Mouse (Mus musculus): ENCODE data around the gene BC017158.

BC017158 gene

DNA sequence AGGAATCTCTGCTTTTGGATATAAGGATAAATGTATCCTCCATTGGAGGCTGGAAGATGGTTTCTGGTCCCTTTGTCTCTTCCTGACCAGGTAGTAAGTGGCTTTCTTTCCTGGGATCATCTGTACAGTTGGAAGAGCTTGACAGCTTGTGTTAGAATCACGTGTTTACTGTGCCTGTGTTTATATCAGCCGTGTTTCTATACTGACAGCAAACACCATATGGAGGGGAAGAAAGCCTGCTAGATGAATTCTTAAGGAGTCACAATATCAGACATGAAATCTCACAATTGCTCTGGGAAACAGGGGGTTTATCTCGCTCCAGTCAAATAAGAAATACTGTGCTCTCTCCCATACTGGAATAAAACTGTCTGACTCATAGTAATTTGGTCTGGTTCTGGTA lies 11.2 kb upstream of the BC017158 start:
- in situ Hi-C loops (cut with MboI), result no loop called here

DNA sequence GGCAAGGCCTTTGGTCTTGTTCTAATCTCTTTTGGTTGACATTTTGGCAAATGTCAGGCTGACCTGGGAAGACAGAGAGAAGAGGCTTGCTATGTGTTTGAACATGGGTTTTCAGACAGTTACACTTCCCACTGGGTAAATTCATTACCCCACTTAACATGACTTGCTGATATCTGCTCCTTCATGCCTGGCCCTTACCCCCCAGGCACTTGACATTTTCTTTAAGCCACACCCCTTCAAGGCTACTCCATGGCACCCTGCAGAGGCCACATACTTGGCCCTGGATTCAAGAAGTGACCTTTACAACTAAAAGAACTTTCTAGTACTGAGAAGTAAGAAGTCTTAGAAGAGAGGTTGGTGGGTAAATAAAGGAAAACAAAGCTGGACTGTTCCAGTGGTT lies 9.9 kb upstream of the BC017158 start:
- in situ Hi-C loops (cut with MboI), result no loop called here

DNA sequence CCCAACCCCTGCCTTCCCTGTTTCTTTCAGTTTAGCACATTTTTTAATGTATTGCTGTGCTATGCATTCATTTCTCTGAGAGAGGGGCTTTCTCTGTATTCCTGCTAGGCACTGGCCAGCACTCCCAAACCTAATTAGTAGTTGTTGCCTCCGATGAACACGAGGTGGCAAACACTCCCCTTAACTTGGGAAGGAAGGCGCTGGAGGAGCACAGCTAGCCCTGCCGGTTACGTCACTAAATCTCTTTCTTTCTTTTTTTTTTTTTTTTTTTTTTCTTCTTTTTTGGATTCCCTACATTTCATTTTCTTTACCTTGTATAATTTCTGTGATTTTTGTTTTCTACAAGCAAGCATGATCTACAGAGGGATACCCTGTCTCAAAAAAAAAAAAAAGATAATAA lies 6.9 kb upstream of the BC017158 start:
- in situ Hi-C loops (cut with MboI), result no loop called here

DNA sequence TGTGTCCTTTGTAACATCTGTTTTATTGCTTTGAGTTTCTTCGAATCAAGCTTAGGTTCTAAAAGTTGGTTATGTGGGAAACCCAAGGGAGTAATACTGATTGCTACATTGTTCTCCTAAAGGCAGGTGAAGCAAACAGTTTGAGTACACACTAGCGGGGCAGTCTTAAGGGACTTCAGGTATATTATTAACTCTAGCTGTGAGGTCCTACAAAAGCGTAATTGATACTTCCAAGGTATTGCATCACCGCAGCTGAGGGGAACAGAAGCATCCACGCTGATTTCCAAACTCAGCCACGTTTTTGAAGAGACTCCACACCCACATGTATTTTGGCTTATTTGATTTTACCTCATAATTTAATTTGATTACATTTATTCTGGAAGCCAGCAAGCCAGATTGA lies 6.2 kb upstream of the BC017158 start:
- in situ Hi-C loops (cut with MboI), result no loop called here

DNA sequence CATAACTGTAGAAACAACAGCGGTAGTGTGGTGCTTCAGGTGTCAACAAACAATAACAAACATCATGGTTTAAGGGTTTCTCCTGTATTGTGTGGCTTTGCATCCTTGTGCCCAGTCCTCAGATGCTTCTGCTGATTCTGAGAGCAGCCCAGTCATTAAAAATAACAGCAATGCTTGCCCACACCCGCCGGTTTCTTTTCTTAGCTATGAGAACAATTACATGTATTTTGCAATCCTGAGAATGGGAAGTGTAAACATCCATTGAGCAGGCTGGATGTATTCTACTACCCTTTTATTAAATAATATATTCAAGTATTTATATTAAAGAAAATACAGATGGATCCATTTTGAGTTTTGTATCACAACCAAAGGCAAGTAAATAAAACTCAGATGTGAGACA lies 4.2 kb upstream of the BC017158 start:
- in situ Hi-C loops (cut with MboI), result no loop called here

DNA sequence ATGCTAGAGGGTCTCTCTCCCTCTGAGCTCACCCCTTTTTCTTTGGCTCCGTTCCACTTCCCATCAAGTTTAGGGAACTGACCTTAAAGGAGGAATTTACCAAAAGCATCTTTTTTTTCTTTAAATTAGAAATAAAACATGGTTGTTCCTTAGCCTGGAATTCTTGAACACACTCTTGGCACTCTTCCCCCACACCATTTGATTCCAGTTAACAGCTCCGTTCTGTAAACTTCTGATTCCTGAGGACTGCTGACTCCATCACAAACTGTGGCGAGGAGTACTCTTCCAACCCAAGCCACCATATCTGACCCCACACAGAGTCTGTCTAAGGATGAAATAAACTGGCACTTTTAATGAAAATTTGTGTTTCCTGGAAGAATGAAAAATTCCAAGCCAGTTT lies 3.0 kb upstream of the BC017158 start:
- in situ Hi-C loops (cut with MboI), result no loop called here

DNA sequence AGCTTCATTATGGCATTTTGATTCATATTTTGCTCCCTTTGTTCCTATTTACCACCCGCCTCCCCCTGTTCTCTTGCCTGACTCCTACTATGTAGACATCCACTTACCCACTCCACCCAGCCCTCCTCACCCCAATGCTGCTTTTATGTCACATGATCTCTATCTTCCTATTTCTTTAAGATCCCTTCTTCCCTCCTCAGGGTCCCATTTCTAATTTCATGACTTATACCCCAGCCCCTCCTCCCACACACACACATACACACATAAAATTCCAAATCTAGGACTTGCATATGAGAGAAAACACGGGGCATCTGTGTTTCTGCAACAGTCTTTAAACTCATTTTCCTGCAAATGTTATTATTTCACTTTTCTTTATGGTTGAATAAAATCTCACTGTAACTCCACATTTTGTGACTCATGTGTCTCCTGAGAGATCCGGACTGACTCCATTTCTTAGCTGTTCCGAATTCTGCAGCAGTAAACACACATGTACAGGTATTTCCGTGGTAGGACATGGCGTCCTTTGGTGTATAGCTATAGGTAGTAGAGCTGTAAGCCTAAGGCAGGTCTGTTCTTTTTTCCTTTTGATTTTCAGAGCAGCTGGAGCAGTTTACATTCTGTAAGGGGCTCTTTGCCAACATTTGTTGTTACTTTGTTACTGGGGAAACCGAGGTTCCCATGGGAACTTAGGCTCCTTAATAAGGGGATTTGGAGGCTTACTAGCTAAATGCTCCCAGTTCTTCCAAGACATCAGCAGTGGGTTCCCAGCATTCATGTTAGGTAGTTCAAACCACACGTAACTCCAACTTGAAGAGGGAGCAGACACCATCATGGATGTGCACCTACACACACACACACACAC lies 742 bp upstream of the BC017158 start:
- in situ Hi-C loops (cut with MboI), result no loop called here

- in situ Hi-C loops (cut with MboI), result no loop called here
These were observed 716 bp downstream of the BC017158 start for GRCm38 (mm10) chr7:128297291-128297616.

GRCm38 (mm10) chr7:128296514-128296913 lies 1.5 kb downstream of the BC017158 start:
- in situ Hi-C loops (cut with MboI), result no loop called here

DNA sequence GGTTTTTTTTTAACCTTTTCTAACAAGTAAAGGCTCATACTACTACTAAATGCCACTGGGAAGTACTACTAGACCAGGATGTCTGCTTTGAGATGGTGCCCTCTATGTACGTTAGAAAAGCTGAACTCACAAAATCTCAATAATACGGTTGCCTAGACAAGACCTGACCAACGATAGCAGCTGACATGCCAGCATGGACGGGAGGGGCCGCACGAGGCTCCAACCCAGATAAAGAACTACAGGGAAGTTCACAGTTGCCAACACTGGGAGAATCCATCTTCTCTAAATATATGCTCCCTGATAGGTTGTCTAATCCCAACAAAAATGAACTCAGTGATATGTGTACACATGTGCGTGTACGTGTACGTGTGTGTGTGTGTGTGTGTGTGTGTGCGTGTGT lies 3.2 kb downstream of the BC017158 start:
- in situ Hi-C loops (cut with MboI), result no loop called here

DNA sequence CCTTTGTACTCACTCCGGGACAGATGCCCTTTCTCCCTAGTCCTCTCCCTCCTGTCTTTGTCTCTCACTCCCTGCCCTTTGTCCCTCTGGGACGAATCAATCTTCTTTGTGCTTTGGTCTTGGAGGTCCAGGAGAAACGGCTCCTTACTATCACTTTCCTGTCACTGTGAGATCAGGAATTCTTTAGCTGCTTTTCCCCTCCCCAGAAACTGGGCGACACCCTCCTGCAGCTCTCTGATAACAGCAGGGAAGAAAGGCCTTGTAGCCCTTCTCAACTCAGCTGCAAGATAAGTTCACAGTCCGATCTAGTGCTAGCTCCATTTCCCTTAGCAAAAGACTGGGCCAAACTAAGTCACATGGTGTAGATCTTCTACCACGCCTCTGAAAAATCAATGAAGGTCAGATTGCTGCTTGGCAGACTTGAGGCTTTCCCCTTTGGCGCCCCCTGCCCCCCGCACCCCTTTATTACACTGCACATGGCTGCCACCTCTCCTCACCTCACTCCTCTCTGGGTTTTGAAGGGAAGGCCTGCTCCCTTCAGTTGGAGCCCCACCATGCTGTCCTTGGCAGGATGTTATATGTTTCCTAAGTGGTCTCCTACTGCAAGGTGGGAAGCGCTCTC lies 8.9 kb downstream of the BC017158 start:
- in situ Hi-C loops (cut with MboI), result no loop called here

DNA sequence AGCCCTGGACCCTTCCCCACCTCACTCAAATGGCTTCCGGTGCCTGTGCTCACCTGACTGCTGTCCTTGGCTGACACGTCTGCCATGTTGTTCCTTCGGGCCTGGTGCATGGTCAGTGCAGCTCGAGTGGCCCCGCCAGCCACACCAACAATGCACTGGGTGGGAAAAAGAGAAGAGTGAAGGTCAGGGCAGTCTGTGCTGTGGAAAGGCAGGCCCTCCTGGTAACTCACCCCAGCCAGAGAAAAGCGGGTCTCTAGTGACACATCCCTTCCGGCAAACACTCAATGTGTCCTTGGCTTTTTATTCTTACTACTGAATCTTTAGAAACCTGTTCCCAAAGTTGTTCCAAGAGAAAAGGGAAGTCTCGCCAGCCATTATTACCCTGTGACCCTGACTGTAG lies 12.9 kb downstream of the BC017158 start:
- in situ Hi-C loops (cut with MboI), result no loop called here

- in situ Hi-C loops (cut with MboI), result no loop called here
These were observed 13.9 kb downstream of the BC017158 start for GRCm38 (mm10) chr7:128284047-128284446.

GRCm38 (mm10) chr7:128282532-128283244 lies 15.3 kb downstream of the BC017158 start:
- in situ Hi-C loops (cut with MboI), result no loop called here

- in situ Hi-C loops (cut with MboI), result no loop called here
These were observed 16.2 kb downstream of the BC017158 start for GRCm38 (mm10) chr7:128281765-128282164.

DNA sequence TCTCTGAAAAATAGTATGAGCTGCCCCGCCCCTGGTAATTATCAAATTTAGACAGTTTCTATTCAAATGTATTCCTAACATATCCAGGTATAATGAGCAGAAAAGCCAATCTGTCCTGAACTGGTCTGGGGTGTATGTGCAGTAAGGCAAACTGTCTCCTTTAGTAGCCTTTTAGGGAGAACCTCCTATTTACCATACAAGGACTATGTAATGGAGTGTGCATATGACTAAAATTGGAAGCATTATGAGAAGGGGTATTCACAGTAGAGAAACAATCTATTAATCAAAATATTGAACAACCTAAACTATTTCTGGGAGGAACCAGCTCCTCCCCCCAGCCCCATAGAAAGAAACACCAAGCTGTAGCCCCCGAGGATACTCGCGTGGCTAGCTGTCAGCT lies 18.2 kb downstream of the BC017158 start:
- in situ Hi-C loops (cut with MboI), result no loop called here

DNA sequence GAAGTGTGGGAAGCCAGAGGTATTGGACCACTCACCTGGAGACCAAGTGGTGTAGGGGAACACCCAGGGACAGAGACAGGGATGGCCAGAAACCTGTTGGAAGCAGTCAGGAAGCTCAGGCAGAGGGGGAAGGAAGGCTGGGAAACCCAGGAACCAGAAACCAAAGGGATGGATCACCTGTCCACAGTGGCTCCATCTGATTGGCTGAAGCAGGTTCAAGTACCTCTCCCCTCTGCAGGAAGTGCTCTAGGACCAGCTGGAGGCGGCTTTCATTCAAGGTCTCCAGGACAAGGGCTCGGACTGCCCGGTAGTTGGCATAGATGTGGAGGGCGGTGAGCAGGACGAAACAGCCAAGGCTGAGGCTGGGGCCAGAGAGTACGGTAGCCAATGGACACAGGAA lies 21.9 kb downstream of the BC017158 start:
- in situ Hi-C loops (cut with MboI), result no loop called here

- in situ Hi-C loops (cut with MboI), result no loop called here
These were observed 26.5 kb downstream of the BC017158 start for GRCm38 (mm10) chr7:128271496-128271895.

DNA sequence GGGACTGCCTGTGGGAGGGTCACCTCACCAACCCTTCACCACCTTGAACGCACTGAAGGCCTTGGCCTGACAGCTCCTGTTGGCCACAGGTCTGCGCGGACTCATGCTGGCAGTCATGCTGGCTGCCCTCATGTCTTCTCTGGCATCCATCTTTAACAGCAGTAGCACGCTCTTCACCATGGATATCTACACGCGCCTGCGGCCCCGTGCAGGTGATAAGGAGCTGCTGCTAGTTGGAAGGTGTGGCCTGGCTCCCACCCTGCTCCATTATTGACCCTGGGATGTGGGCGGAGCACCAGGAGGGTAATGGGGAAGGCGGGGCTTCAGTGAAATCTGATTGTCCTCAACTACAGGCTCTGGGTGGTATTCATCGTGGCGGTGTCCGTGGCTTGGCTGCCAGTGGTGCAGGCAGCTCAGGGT lies 27.5 kb downstream of the BC017158 start:
- in situ Hi-C loops (cut with MboI), result no loop called here

- in situ Hi-C loops (cut with MboI), result no loop called here
These were observed 30.2 kb downstream of the BC017158 start for GRCm38 (mm10) chr7:128267813-128268212.

DNA sequence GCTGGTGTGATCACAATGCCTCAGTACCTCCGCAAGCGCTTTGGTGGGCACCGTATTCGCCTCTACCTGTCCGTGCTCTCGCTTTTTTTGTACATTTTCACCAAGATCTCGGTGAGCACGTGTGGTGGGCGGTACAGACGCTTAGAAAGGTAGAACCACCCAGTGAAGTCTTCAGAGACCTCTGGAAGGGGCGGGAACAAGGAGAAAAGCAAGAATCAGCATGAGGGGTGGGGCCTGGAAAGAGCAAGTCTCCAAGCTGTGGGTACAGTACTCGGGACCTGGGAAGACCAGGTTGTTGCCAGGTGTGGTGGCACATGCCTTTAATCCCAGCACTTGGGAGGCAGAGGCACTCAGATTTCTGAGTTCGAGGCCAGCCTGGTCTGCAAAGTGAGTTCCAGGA lies 30.6 kb downstream of the BC017158 start:
- in situ Hi-C loops (cut with MboI), result no loop called here

GRCm38 (mm10) chr7:128266056-128266455 lies 31.9 kb downstream of the BC017158 start:
- in situ Hi-C loops (cut with MboI), result no loop called here

DNA sequence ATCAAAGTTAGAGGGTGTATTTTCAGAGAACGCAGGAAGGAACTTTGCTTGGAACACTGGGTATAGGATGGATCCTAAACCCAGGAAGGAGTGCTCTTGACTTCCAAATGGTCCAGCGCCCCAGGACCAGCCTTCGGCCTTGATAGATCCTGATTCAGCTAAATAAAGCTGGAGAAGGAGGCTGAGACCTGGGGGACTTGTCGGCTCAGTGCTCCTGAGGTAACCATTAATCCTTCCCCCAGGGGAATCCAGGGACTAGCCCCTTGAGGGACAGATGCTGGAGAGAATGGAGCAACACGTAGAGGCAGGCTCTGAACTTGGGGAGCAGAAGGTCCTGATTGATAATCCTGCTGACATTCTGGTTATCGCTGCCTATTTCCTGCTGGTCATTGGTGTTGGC lies 32.6 kb downstream of the BC017158 start, which contains the start of gene Slc5a2:
Gene Slc5a2 (plus strand): TSS at position 247 of the 400 bp plus-strand sequence.
- in situ Hi-C loops (cut with MboI), result no loop called here
